Mouse (Mus musculus) neutrophil, adult 5-6 weeks (primary cell): ENCODE results near the gene Cryba2. TPM values are rescaled to one million over a fixed set of nuclear protein-coding genes. Genes with fewer than 3 reads are reported as not detected.

Source experiments
- ATAC-seq: fragments of 151-379, 151-347 bp; 2 replicates; pipeline ENCODE4 v1.8.0; 2017; ENCODE audit warnings: mild to moderate bottlenecking, moderate TSS enrichment; ENCODE audit not compliant: insufficient number of reproducible peaks, poor library complexity, low FRiP score, severe bottlenecking; ENCODE audit errors: extremely low read depth
- total RNA-seq: library from RNA; stranded (forward); fragments of 200-1000 nt; gene quantifications from 2 replicates; pipeline ENCODE4 v1.2.3, GENCODE M21; 2017

Gene Cryba2
- not detected in 2 replicates for total RNA-seq

- no peak for ATAC-seq
These were observed at the start of gene Cryba2 for GRCm38 (mm10) chr1:74893134-74893855. TSS of gene Cryba2 (minus strand) at chr1:74893143.

GRCm38 (mm10) chr1:74941651-74942360, 48.9 kb upstream of the Cryba2 start:
- no peak for ATAC-seq

DNA sequence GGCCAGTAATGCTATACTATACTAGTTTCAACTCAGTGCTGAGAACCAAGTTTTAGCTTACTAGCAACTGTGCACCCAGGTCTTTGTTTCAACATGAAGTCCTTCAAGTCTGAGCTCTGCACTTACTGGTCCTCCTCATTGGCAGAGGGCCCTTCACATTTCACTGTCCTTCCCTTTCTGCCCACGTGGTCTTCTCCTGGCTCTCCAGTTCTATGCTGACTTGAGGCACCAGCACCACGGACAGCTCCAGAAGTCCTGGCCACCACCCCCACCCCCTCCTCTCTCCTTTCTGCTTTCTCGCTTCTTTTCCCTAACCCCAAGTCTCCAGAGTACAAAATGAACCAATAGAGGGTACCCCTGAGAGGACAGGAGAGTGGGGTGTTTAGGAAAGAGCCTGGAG, 46.8 kb upstream of the Cryba2 start:
- no peak for ATAC-seq

DNA sequence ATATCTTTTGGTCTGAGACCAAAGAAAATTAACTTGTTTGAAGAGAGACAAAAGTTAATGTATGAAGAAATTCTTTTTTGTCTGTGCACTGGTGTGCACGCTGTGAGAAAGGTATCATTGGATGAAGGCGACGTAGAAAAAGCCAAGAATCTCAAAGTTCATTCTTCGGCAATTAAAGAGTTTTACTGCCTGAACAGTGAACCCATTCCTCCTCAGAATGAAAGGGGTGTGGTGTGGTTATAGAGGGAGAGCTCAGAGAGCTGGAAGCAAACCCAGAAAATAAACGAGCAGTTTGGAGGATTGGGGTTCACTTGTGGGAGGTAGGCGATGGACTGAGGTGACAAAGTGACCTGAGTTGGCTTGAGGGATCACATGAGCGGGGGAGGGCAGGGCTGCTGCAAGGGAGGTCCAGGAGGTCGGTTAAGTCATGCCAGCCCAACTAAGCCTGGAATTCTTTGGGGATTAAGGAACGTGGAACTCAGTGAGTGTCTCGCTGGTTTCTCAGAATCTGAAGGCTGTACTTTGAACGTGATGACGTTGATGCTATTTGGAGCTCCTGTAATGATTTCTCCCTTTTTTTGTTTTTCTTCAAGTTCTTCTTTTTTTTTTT, 43.4 kb upstream of the Cryba2 start:
- no peak for ATAC-seq

- no peak for ATAC-seq
These were observed 42.5 kb upstream of the Cryba2 start, which contains the start of gene Cfap65 for GRCm38 (mm10) chr1:74935402-74935801. TSS of gene Cfap65 (minus strand) at chr1:74935599.

DNA sequence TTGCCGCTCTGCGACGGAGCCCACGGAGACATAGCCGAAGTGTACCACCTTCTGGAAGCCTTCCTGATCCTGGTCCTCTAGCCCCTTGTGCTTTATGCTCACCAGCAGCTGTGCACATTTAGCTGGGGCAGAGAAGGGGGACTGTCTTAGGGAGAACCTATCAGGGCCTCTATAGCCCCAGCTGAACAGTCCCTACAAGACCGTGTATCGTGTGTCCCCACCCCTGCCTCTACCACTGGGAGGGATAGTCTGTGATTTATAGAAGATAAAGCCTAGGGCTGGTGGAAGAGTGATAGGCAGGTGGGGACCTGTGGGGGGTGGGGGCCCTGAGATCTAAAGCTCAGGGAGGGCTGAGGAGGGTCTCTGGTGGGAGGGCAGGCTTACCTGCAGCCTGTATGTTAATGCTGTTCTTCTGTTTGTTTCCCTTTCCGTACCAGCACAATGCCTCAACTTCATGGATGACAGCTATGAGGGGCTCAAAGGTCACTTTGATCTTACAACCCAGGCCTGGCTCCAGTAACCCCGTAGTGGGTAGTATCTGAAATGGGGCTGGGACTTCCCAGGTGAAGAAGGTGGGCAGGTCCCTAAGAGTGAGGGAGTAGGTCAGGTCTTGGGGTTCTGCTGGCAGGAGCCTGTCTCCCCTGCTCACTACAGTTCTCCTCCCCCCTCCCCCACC, 34.8 kb upstream of the Cryba2 start:
- ATAC-seq = no peak

- ATAC-seq = no peak
These were observed 33.8 kb upstream of the Cryba2 start for GRCm38 (mm10) chr1:74926721-74927120.

- no peak for ATAC-seq
These were observed 31.5 kb upstream of the Cryba2 start for GRCm38 (mm10) chr1:74924464-74924863.

- ATAC-seq = no peak
These were observed 22.8 kb upstream of the Cryba2 start for GRCm38 (mm10) chr1:74915706-74916105.

DNA sequence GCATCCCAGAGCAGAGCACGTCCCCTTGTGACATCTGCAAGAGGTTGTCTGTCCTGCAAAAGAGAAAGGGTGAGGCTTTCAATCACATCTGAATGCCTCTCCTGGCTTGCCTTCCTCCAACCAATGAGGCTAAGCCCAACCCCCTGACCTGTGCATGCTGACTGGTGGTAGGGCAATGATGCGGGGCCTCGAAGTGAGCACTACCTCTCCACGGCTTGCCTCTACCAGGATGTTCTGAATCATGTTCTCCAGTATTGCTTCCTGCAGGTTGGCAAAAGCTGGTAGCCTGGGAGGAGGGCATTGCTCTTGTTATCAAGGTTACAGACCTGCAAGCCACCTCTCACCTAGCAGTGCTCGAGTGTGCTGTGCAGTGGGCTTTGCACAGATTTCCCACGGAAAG, 9.2 kb upstream of the Cryba2 start:
- no peak for ATAC-seq

DNA sequence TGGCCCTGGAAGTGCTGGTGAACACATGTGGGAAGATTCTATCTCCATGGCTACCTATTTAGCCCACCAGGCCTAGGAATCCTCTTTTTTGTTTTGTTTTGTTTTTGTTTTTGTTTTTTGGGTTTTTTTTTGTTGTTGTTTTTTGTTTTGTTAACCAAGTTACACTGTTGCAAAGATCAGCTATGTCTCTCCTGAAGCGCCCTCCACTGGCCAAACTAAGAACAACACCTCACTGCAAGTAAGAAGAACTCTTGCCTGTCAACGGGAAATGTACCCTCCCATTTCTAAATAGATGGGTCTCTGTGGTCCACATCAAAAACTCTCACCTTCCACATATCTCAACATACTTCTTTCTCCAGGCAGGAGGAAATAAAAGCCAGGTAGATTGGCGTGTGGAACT, 8.7 kb upstream of the Cryba2 start:
- no peak for ATAC-seq

GRCm38 (mm10) chr1:74900341-74901285, 7.7 kb upstream of the Cryba2 start:
- ATAC-seq = no peak

GRCm38 (mm10) chr1:74898656-74899431, 5.9 kb upstream of the Cryba2 start:
- ATAC-seq = no peak

DNA sequence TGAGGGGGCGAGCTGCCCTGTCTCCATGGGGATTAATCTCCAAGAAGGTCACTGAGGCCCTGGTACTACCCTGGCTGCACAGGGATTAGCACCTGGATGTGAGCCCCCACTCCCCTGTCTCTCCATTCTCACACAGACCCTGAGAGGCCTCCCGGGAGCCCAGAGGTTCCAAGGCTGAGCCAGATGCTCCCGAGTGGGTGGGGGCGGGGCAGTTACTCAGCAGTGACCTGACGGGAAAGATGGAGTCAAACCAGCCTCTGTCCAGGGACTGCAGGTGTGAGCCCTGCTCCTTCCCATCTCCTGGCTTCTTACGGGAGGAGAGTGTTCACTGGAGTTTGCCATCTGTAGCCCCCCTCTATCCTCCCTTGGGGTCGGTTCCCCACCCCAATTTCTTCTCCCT, 5.0 kb upstream of the Cryba2 start:
- ATAC-seq = no peak

DNA sequence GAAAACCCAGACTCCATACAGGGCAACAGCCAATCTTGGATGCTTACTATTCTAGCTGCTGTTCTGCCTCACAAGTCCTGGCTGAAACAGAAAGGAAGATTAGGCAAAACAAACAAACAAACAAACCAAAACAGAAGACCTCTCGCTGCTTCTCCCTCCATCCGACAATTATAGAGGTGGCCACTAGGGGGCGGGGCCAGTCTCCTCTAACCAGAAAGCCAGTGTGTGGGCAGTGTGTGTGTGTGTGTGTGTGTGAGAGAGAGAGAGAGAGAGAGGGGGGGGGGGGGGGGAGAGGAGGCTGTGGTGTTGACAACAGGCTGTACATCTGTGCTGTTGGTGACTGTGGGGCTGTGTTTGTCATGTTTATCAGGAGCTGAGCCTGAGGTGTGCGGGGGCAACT, 2.0 kb upstream of the Cryba2 start:
- ATAC-seq = no peak

- no peak for ATAC-seq
These were observed 401 bp downstream of the Cryba2 start for GRCm38 (mm10) chr1:74892351-74893133.

GRCm38 (mm10) chr1:74891513-74891912, 1.4 kb downstream of the Cryba2 start:
- no peak for ATAC-seq
